Mouse (Mus musculus) ES-Bruce4 (cell line): ENCODE results near the gene Ssna1. TPM values are rescaled to one million over a fixed set of nuclear protein-coding genes. Genes with fewer than 3 reads are reported as not detected.

Source experiments
- H3K27ac ChIP-seq: 2 replicates; pipeline ENCODE4 v1.5.1; 2012; ENCODE audit warnings: low read length, inconsistent platforms; ENCODE audit not compliant: insufficient read depth
- H3K27me3 ChIP-seq: 2 replicates; pipeline ENCODE4 v1.6.1; 2012; ENCODE audit warnings: mild to moderate bottlenecking, low read length, inconsistent platforms; ENCODE audit not compliant: control insufficient read depth, poor library complexity, insufficient read depth, severe bottlenecking
- H3K36me3 ChIP-seq: 2 replicates; pipeline ENCODE4 v1.6.1; 2012; ENCODE audit warnings: inconsistent platforms, mild to moderate bottlenecking, low read length, moderate library complexity; ENCODE audit not compliant: control insufficient read depth, poor library complexity, insufficient read depth, severe bottlenecking
- H3K4me1 ChIP-seq: one replicate; pipeline ENCODE4 v1.8.1; 2011; ENCODE audit warnings: low read length; ENCODE audit not compliant: control insufficient read depth, insufficient read depth
- H3K4me3 ChIP-seq: 2 replicates; pipeline ENCODE4 v1.5.1; 2011; ENCODE audit warnings: low read depth, mild to moderate bottlenecking, low read length
- H3K9ac ChIP-seq: 2 replicates; pipeline ENCODE4 v1.6.1; 2012; ENCODE audit warnings: low read depth, mild to moderate bottlenecking, inconsistent platforms; ENCODE audit not compliant: poor library complexity, severe bottlenecking
- H3K9me3 ChIP-seq: replicated peaks from 2 replicates; pipeline ENCODE4 v1.6.1; 2012; ENCODE audit warnings: mild to moderate bottlenecking, low read length, inconsistent platforms; ENCODE audit not compliant: control insufficient read depth, poor library complexity, insufficient read depth, severe bottlenecking
- CTCF ChIP-seq: IDR thresholded peaks from one replicate; pipeline ENCODE4 v1.8.1; 2011; ENCODE audit warnings: low read depth, low read length
- EP300 ChIP-seq: IDR thresholded peaks from 2 replicates; pipeline ENCODE4 v1.6.1; 2011; ENCODE audit warnings: low read depth, low read length; ENCODE audit not compliant: insufficient read depth
- POLR2A ChIP-seq: IDR thresholded peaks from one replicate; pipeline ENCODE4 v1.8.1; 2011; ENCODE audit warnings: low read length; ENCODE audit not compliant: insufficient read depth
- polyA plus RNA-seq: library from polyadenylated mRNA; stranded (reverse); fragments of >200 nt; gene quantifications from 2 replicates; pipeline ENCODE4 v1.2.4, GENCODE M21; 2011; ENCODE audit warnings: low read depth; ENCODE audit not compliant: missing spikeins, insufficient read depth, insufficient read length

The Ssna1 gene
- polyA plus RNA-seq, 1 experiment = 49.1 TPM

- Histone ChIP-seq H3K27me3 (no peaks in the 10 kb centered on the region), H3K4me3 (peak overlapping the region; percentile 46), H3K36me3 (peaks cover 5% of the 10 kb centered on the region), H3K9me3 (no peaks in the 10 kb centered on the region), H3K27ac (peak overlapping the region; percentile 64), H3K4me1 (no peaks in the 10 kb centered on the region), H3K9ac (peak overlapping the region; percentile 19)
- TF ChIP-seq CTCF = peak; percentile 89
- peak; percentile 56; the same call in 1 of the 2 replicates for TF ChIP-seq EP300
- TF ChIP-seq POLR2A = peak; percentile 22
Measured at GRCm38 (mm10) chr2:25228431-25228889, 43.8 kb downstream of the Ssna1 start.

GRCm38 (mm10) chr2:25227406-25227805, 44.8 kb downstream of the Ssna1 start:
- TF ChIP-seq CTCF (no peak), EP300 (no peak), POLR2A (no peak)
- H3K27me3 ChIP-seq = no peaks in the 10 kb centered on the region
- peaks cover 9% of the 10 kb centered on the region for H3K36me3 ChIP-seq
- no peak overlapping the region for H3K4me3 ChIP-seq
- no peaks in the 10 kb centered on the region for H3K4me1 ChIP-seq
- no peaks in the 10 kb centered on the region for H3K9me3 ChIP-seq
- H3K27ac ChIP-seq = no peak overlapping the region
- H3K9ac ChIP-seq = no peak overlapping the region

GRCm38 (mm10) chr2:25226864-25227263, 45.4 kb downstream of the Ssna1 start:
- Histone ChIP-seq H3K36me3 (peaks cover 10% of the 10 kb centered on the region), H3K4me3 (no peak overlapping the region), H3K27me3 (no peaks in the 10 kb centered on the region), H3K9ac (no peak overlapping the region), H3K4me1 (no peaks in the 10 kb centered on the region), H3K9me3 (no peaks in the 10 kb centered on the region), H3K27ac (no peak overlapping the region)
- TF ChIP-seq CTCF (no peak), EP300 (no peak), POLR2A (no peak)

GRCm38 (mm10) chr2:25225811-25226379, 46.3 kb downstream of the Ssna1 start:
- Histone ChIP-seq H3K4me1 (no peaks in the 10 kb centered on the region), H3K9me3 (no peaks in the 10 kb centered on the region), H3K27ac (peak overlapping the region; percentile 98), H3K27me3 (no peaks in the 10 kb centered on the region), H3K4me3 (no peak overlapping the region), H3K9ac (peak overlapping the region; percentile 76), H3K36me3 (peaks cover 14% of the 10 kb centered on the region)
- TF ChIP-seq POLR2A = no peak
- no peak for TF ChIP-seq CTCF

- peak overlapping the region; percentile 98 for H3K27ac ChIP-seq
- no peaks in the 10 kb centered on the region for H3K9me3 ChIP-seq
- H3K9ac ChIP-seq = peak overlapping the region; percentile 76
- peaks cover 14% of the 10 kb centered on the region for H3K36me3 ChIP-seq
- H3K4me1 ChIP-seq = no peaks in the 10 kb centered on the region
- H3K27me3 ChIP-seq = no peaks in the 10 kb centered on the region
- H3K4me3 ChIP-seq = peak overlapping the region; percentile 91
- TF ChIP-seq EP300 (0 out of 2 replicates have a peak, but pooled peaks have one; percentile 15), CTCF (no peak), POLR2A (peak; percentile 45)
Measured at GRCm38 (mm10) chr2:25224766-25225752, 47.2 kb downstream of the Ssna1 start.

GRCm38 (mm10) chr2:25224492-25224765, 47.8 kb downstream of the Ssna1 start, which contains the start of gene Tubb4b:
Gene Tubb4b, minus strand, starts transcription at chr2:25224702.
- Histone ChIP-seq H3K4me1 (no peaks in the 10 kb centered on the region), H3K36me3 (peaks cover 14% of the 10 kb centered on the region), H3K9me3 (no peaks in the 10 kb centered on the region), H3K27me3 (no peaks in the 10 kb centered on the region), H3K27ac (peak within 1 kb of the TSS; percentile 98), H3K9ac (peak within 1 kb of the TSS; percentile 85), H3K4me3 (peak within 1 kb of the TSS; percentile 92)
- no peak for TF ChIP-seq EP300
- TF ChIP-seq POLR2A = peak; percentile 98
- no peak for TF ChIP-seq CTCF
